In the genomic region with DNA sequence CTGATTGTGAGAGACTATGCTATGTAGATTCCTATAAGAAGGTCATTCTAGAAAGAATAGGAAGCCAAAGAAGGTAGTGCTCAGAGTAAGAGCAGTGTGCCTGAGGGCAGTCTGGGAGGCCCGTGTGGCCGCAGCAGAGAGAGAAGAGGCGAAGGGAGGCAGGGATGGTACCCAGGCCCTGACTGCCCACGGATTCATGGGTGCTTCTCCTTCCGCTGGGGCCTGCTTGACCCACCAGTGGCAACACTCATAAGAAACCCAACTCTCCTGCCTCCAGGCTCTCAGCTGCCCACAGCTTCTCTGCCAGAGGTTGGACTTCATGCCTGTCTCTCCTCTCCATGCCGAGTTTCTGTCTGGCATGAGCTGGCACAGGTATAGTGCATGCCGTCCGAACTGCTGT, we compare ENCODE assay signal across 25 mouse cellular contexts.
DNase-seq lines count a peak whose midpoint lies in the region; ATAC-seq and TF ChIP-seq lines count a peak whose summit lies in the region.
"Had no signal": no experiment of that assay in that cellular context is flagged by ENCODE, and none has a peak within 500 bp of the region (broad histone marks: within the 10 kb centered on the region; RNA-seq: fewer than 3 reads in every experiment).

No protein-coding gene starts in this region.

- no peak overlapping the region for H3K4me3 ChIP-seq in limb, embryonic 11.5 days (ENCODE audit: low read depth, low read length)
- H3K4me3 ChIP-seq in limb, embryonic 10.5 days, result no peak overlapping the region
- no peak overlapping the region for H3K4me3 ChIP-seq in ES-E14 (ENCODE audit: insufficient read depth in 1 of 2, low read depth in 1 of 2, low read length in 2 of 2, poor library complexity in 1 of 2, severe bottlenecking in 1 of 2)
- H3K4me3 ChIP-seq: embryonic facial prominence, embryonic 13.5 days; embryonic facial prominence, embryonic 15.5 days; erythroblast, embryonic 14.5 days; forebrain, embryonic 10.5 days; forebrain, embryonic 12.5 days had no signal

- H3K4me1 ChIP-seq in limb, embryonic 11.5 days (ENCODE audit: control insufficient read depth, insufficient read depth, low read length), result no peaks in the 10 kb centered on the region
- H3K4me1 ChIP-seq in limb, embryonic 10.5 days, result no peaks in the 10 kb centered on the region
- H3K4me1 ChIP-seq in ES-E14 (ENCODE audit: control insufficient read depth in 2 of 2, insufficient read depth in 2 of 2, low read length in 2 of 2, poor library complexity in 1 of 2), result no peaks in the 10 kb centered on the region
- H3K4me1 ChIP-seq: embryonic facial prominence, embryonic 15.5 days; forebrain, embryonic 10.5 days; forebrain, embryonic 12.5 days had no signal

- no peak for ATAC-seq in limb, embryonic 11.5 days (ENCODE audit: insufficient number of reproducible peaks, low FRiP score, low TSS enrichment, low read depth)
- ATAC-seq: CD4-positive, CD25-positive, alpha-beta regulatory T cell, adult 4 months; forebrain, embryonic 14.5 days had no signal

- 90% methylated on average over 8 of the region's 8 CpGs for WGBS in limb, embryonic 11.5 days
- WGBS in limb, embryonic 10.5 days, result 92% methylated on average over 8 of the region's 8 CpGs

- DNase-seq in heart, adult 11 months, result peak; percentile 52
- no peak for DNase-seq in heart, adult 18-20 months
- DNase-seq in limb, embryonic 11.5 days (ENCODE audit: low spot score), result peak; percentile 18
- DNase-seq in limb, embryonic 10.5 days (ENCODE audit: low spot score), result no peak
- peak; percentile 35 for DNase-seq in testis, postnatal 10 days (ENCODE audit: low spot score)
- DNase-seq in testis, postnatal 14 days (ENCODE audit: low spot score), result no peak
- no peak for DNase-seq in ES-E14 (ENCODE audit: low read depth, low spot score)
- DNase-seq: adrenal gland, adult 2 months; adrenal gland, postnatal 10 days; adrenal gland, postnatal 25 days; B cell, adult 2 months; cerebellum, adult 11 months; cerebellum, adult 18-20 months; cerebellum, adult 8-10 months; cerebellum, adult 9-11 months; cerebellum, postnatal 14 days; cerebellum, postnatal 36 days; embryo, embryonic 11 days had no signal

- no peaks in the 10 kb centered on the region for H3K27me3 ChIP-seq in limb, embryonic 11.5 days (ENCODE audit: control insufficient read depth, insufficient read depth, low read length)
- 0 out of 2 replicates have a peak, but pooled peaks cover 7% of the 10 kb centered on the region for H3K27me3 ChIP-seq in limb, embryonic 10.5 days (ENCODE audit: low read depth, poor library complexity, severe bottlenecking)
- H3K27me3 ChIP-seq: embryonic facial prominence, embryonic 13.5 days; embryonic facial prominence, embryonic 15.5 days had no signal

- H3K4me2 ChIP-seq in limb, embryonic 11.5 days (ENCODE audit: low read depth, severe bottlenecking), result no peak overlapping the region
- H3K4me2 ChIP-seq: embryonic facial prominence, embryonic 13.5 days; embryonic facial prominence, embryonic 15.5 days; forebrain, embryonic 12.5 days had no signal

- H3K27ac ChIP-seq in limb, embryonic 11.5 days (replicated peaks; ENCODE audit: low read depth, low read length), result no peak overlapping the region
- no peak overlapping the region for H3K27ac ChIP-seq in limb, embryonic 10.5 days
- H3K27ac ChIP-seq in ES-E14 (ENCODE audit: insufficient read depth, low read depth, low read length, poor library complexity, severe bottlenecking), result peak overlapping the region; percentile 3; the same call in 1 of the 2 replicates
- H3K27ac ChIP-seq: embryonic facial prominence, embryonic 13.5 days; embryonic facial prominence, embryonic 15.5 days; forebrain, embryonic 10.5 days; forebrain, embryonic 12.5 days had no signal

- H3K36me3 ChIP-seq in limb, embryonic 11.5 days (ENCODE audit: control insufficient read depth, insufficient read depth, low read length), result no peaks in the 10 kb centered on the region
- no peaks in the 10 kb centered on the region for H3K36me3 ChIP-seq in limb, embryonic 10.5 days
- no peaks in the 10 kb centered on the region for H3K36me3 ChIP-seq in ES-E14 (ENCODE audit: control insufficient read depth, insufficient read depth, low read length, poor library complexity, severe bottlenecking)
- H3K36me3 ChIP-seq: embryonic facial prominence, embryonic 13.5 days; embryonic facial prominence, embryonic 15.5 days; forebrain, embryonic 10.5 days; forebrain, embryonic 12.5 days had no signal

- H3K9me3 ChIP-seq in limb, embryonic 11.5 days (ENCODE audit: control insufficient read depth, low read length), result no peaks in the 10 kb centered on the region
- no peaks in the 10 kb centered on the region; the same call in 1 of the 2 replicates for H3K9me3 ChIP-seq in limb, embryonic 10.5 days (replicated peaks)
- H3K9me3 ChIP-seq in ES-E14 (ENCODE audit: control insufficient read depth, insufficient read depth, low read depth, low read length), result no peaks in the 10 kb centered on the region
- H3K9me3 ChIP-seq: embryonic facial prominence, embryonic 13.5 days; embryonic facial prominence, embryonic 15.5 days; forebrain, embryonic 10.5 days; forebrain, embryonic 12.5 days had no signal

- in situ Hi-C loops in ES-E14 (cut with MboI; ENCODE audit: low sequenced_read_pairs in 2 of 2, unreplicated experiment in 2 of 2), result no loop called here

- no peak overlapping the region for H3K9ac ChIP-seq in limb, embryonic 11.5 days (ENCODE audit: low read length)
- H3K9ac ChIP-seq in ES-E14 (ENCODE audit: insufficient read depth, low read depth, low read length, poor library complexity, severe bottlenecking), result no peak overlapping the region
- H3K9ac ChIP-seq: embryonic facial prominence, embryonic 13.5 days; embryonic facial prominence, embryonic 15.5 days; forebrain, embryonic 12.5 days had no signal

TF ChIP-seq in ES-E14, 5 proteins besides CTCF, POLR2A, EP300 and RAD21:
- TF ChIP-seq ZNF384 (IDR thresholded peaks at IDR 0.05; ENCODE audit: low read depth, low read length), result no peak
- no peak for TF ChIP-seq CHD2 (IDR thresholded peaks at IDR 0.05; ENCODE audit: low read depth, low read length)
- TF ChIP-seq ZC3H11A (IDR thresholded peaks at IDR 0.05; ENCODE audit: borderline replicate concordance, low read depth, low read length), result no peak
- no peak for TF ChIP-seq MAFK (IDR thresholded peaks at IDR 0.05; ENCODE audit: insufficient read depth, low read depth, low read length)
- no peak for TF ChIP-seq HCFC1 (IDR thresholded peaks at IDR 0.05; ENCODE audit: borderline replicate concordance, insufficient read depth, low read length)

Comparison
In these comparisons a context has a peak if more than half of its experiments do, and no peak if none do; other contexts are left out.
1. DNase-seq: peak in heart, adult 11 months (single experiment), limb, embryonic 11.5 days (single experiment) and testis, postnatal 10 days (single experiment); none in heart, adult 18-20 months (0 of 2), limb, embryonic 10.5 days (single experiment), testis, postnatal 14 days (single experiment) and ES-E14 (single experiment).